Mouse (Mus musculus) induced T-regulatory cell, adult 2 months (primary cell): ENCODE results near the gene Olfr340.
"Not testable (repeated sequence)": the region's sequence is repeated elsewhere in the genome, so short reads cannot be mapped to it uniquely, and the experiment has no call there.

Experiments used
- DNase-seq: peaks from one replicate; pipeline ENCODE4 v3.0.0-alpha.2; 2012; ENCODE audit warnings: low read depth

Gene Olfr340

GRCm38 (mm10) chr2:36452287-36452686 is at the start of gene Olfr340:
Gene Olfr340, plus strand, starts transcription at chr2:36452587.
- DNase-seq = no peak

- not testable (repeated sequence) for DNase-seq
These were observed 37.2 kb upstream of the Olfr340 start for GRCm38 (mm10) chr2:36415174-36415573.

- DNase-seq = not testable (repeated sequence)
These were observed 36.8 kb upstream of the Olfr340 start for GRCm38 (mm10) chr2:36415591-36415990.

- DNase-seq = no peak
These were observed 33.7 kb upstream of the Olfr340 start, which contains the start of gene Olfr339 for GRCm38 (mm10) chr2:36418647-36419046. Gene Olfr339, plus strand, starts transcription at chr2:36418947.

GRCm38 (mm10) chr2:36473634-36474033 is 21.2 kb downstream of the Olfr340 start:
- no peak for DNase-seq

GRCm38 (mm10) chr2:36482368-36482767 is 30.0 kb downstream of the Olfr340 start, which contains the start of gene Olfr341:
Gene Olfr341, minus strand, starts transcription at chr2:36482468.
- no peak for DNase-seq
